Mouse (Mus musculus): ENCODE measurements around the gene Ubald2. TPM values are rescaled to one million over a fixed set of nuclear protein-coding genes. Genes with fewer than 3 reads are reported as not detected.
A peak's percentile ranks its signal among the peaks of the same experiment; 100 is the strongest.

Ubald2 gene
- polyA plus RNA-seq, 1 experiment from 2014 or later = 59.6 TPM

DNA sequence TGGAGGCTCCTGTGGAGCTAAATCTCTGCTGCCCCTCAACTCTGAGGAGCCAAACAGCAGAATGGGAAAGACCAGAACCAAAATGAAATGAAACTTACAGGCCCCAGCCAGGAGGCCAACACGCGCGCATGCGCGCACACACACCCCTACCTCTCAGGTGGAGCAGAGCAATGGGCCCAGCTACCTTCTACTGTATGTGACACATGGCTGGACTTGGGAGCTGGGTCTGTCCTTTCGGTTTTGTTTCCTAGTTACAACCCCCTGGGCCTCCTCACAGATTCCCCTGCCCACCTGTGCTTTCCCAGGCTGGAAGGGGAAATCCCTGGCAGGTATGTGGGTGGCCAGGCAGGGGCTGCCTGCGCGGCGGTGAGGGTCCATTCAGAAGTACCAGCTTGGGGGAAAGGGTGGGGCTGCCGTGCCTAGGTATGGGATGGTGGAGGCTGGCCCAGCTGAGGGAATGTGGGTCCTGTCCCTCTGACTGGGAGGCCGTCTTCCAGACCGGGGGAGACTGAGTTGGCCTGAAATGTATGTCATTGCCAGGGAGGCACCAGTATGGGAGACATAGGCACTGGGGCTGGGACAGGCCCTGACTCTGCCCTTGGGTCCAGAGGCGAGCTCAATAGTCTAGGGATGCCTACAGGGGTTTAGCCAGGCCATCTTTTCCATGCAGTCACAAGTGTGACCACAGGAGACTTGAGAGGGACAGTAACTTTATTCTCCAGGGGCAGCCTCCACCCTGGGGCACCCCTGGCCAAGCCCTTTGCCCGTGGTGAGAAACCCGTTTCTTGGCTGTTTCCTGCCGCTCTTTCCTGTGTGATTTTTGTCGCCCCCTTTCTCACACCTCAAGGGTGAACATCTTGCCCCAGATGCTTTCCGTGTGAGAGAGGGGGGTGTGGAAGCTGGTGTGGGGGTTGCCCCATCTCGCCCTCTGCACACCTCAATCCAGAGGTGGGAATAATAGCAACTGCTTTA, 5.7 kb downstream of the Ubald2 start:
- H3K4me3 ChIP-seq (replicated peaks) = no peak overlapping the region
- H3K9ac ChIP-seq = no peak overlapping the region
- WGBS = 90% methylated on average over 19 of the region's 19 CpGs
- H3K4me1 ChIP-seq = peaks cover 33% of the 10 kb centered on the region
- no peaks in the 10 kb centered on the region; the same call in 1 of the 2 replicates for H3K27me3 ChIP-seq
- H3K9me3 ChIP-seq = no peaks in the 10 kb centered on the region
- H3K36me3 ChIP-seq (replicated peaks) = peaks cover 36% of the 10 kb centered on the region
- no peak overlapping the region for H3K4me2 ChIP-seq
- ATAC-seq (ENCODE audit: low FRiP score) = no peak
- H3K27ac ChIP-seq = no peak overlapping the region

GRCm38 (mm10) chr11:116440408-116441068, 6.6 kb downstream of the Ubald2 start:
- H3K36me3 ChIP-seq (replicated peaks) = peaks cover 36% of the 10 kb centered on the region
- peaks cover 28% of the 10 kb centered on the region for H3K4me1 ChIP-seq
- H3K27ac ChIP-seq = peak overlapping the region; percentile 13; the same call in 1 of the 2 replicates
- H3K9me3 ChIP-seq = no peaks in the 10 kb centered on the region
- no peak overlapping the region for H3K9ac ChIP-seq
- 87% methylated on average over 7 of the region's 7 CpGs for WGBS
- H3K4me3 ChIP-seq (replicated peaks) = no peak overlapping the region
- H3K4me2 ChIP-seq = no peak overlapping the region
- H3K27me3 ChIP-seq = no peaks in the 10 kb centered on the region; the same call in 1 of the 2 replicates
- no peak for ATAC-seq (ENCODE audit: low FRiP score)

DNA sequence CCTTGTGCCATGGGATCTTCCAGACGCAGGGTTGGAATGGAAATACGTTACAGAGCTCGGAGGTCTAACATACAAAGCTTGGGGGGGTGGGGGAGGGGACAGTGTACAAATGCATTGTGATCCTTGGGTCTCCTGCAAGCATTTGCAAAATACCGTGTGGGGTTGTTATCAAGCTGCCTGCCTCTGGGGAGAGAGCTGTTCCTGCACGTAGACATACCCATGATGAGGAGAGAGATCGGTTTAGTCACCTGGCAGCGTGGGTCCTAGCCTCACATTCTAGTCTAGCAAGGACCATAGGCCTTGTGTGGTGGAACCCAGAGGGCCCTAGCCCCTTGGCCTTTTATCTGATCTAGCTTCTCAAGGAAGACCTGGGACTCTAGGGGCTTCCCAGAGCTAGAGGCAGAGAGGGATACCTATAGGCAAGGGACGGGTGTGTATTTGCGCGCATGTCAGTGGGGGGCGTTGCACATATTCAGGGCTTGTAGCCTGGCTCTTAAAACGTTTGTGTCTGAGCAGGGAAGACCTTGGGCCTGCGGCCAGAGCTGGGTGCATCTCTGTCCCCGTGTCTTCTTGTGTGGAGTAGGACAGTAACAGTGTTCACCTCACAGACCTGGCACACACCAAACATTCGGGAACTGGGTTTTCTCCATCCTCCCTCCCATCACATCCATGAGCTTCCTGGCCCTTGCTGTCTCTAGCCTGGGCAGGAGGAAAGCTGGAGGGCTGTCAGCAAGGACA, 8.4 kb downstream of the Ubald2 start:
- 79% methylated on average over 15 of the region's 15 CpGs for WGBS
- Histone ChIP-seq H3K9ac (no peak overlapping the region), H3K27ac (no peak overlapping the region), H3K4me1 (peaks cover 15% of the 10 kb centered on the region), H3K4me3 (replicated peaks) (no peak overlapping the region), H3K9me3 (no peaks in the 10 kb centered on the region), H3K4me2 (no peak overlapping the region), H3K27me3 (peaks cover 12% of the 10 kb centered on the region), H3K36me3 (replicated peaks) (peaks cover 20% of the 10 kb centered on the region)
- no peak for ATAC-seq (ENCODE audit: low FRiP score)

DNA sequence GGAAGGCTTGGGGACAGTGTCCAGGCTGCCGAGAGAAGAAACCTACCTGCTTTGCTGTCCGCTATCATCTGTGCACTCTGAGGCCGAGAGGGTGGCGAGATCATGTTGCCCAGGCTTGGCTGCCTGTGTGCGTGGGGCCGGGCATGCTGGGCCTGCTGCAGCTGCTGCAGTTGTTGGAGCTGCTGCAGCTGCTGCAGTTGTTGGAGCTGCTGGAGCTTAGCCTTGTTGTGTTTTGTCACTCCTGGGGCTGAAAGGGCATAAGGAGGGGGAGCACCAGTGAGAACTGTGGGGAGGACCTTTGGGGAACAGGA, 8.9 kb downstream of the Ubald2 start:
- H3K36me3 ChIP-seq (replicated peaks) = peaks cover 15% of the 10 kb centered on the region
- H3K4me1 ChIP-seq = peaks cover 10% of the 10 kb centered on the region; the same call in 1 of the 2 replicates
- H3K9me3 ChIP-seq = no peaks in the 10 kb centered on the region
- no peak overlapping the region for H3K4me3 ChIP-seq (replicated peaks)
- H3K27ac ChIP-seq = no peak overlapping the region
- 78% methylated on average over 6 of the region's 6 CpGs for WGBS
- no peak overlapping the region for H3K9ac ChIP-seq
- H3K27me3 ChIP-seq = peaks cover 17% of the 10 kb centered on the region
- ATAC-seq (ENCODE audit: low FRiP score) = no peak
- H3K4me2 ChIP-seq = no peak overlapping the region

DNA sequence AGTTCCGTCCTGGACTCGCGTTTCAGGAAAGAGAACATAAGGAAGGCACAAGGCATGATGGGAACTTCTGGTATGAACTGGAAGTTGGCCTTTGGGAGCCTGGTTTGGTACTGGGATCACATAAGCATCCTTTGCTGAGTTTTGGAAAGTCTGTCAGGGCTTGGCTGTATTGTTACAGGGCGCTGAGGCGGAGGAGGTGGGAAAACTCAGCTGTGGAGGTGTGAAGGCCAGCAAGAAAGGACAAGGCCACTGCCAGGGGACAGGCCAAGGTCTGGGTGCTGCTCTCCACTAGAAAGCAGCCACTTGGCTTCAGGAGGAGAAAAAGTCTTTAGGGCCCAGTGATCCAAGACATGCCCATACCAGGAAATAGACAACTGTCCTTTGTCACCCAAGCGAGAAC, 9.4 kb downstream of the Ubald2 start:
- H3K4me1 ChIP-seq = peaks cover 10% of the 10 kb centered on the region; the same call in 1 of the 2 replicates
- peaks cover 14% of the 10 kb centered on the region for H3K36me3 ChIP-seq (replicated peaks)
- peaks cover 22% of the 10 kb centered on the region for H3K27me3 ChIP-seq
- no peak overlapping the region for H3K4me3 ChIP-seq (replicated peaks)
- H3K4me2 ChIP-seq = no peak overlapping the region
- H3K9me3 ChIP-seq = no peaks in the 10 kb centered on the region
- H3K27ac ChIP-seq = no peak overlapping the region
- 83% methylated on average over 6 of the region's 6 CpGs for WGBS
- ATAC-seq (ENCODE audit: low FRiP score) = no peak
- H3K9ac ChIP-seq = no peak overlapping the region

DNA sequence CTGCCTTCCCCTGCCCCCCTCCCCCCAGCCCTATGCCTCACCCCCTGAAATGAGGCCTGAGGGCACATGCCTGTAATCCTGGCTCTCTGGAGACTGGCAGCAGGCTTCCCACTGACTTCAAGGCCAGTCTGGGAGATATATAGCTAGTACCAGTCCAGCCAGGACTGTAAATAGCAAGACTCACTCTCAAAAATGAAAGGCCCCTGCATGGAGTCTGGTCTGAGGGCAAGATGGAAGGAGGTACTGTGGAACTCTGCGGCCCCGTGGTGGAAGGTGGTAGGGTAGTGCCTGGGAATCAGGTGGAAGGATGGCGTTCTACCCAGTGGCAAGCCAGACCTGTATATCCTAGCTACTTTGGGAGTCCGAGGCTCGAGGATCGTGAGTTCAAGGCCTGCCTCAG, 10.0 kb downstream of the Ubald2 start:
- no peak for ATAC-seq (ENCODE audit: low FRiP score)
- Histone ChIP-seq H3K36me3 (replicated peaks) (peaks cover 12% of the 10 kb centered on the region), H3K9ac (no peak overlapping the region), H3K4me1 (peaks cover 10% of the 10 kb centered on the region; the same call in 1 of the 2 replicates), H3K4me3 (replicated peaks) (no peak overlapping the region), H3K27ac (no peak overlapping the region), H3K4me2 (no peak overlapping the region), H3K9me3 (no peaks in the 10 kb centered on the region), H3K27me3 (peaks cover 22% of the 10 kb centered on the region)
- 85% methylated on average over 6 of the region's 6 CpGs for WGBS

DNA sequence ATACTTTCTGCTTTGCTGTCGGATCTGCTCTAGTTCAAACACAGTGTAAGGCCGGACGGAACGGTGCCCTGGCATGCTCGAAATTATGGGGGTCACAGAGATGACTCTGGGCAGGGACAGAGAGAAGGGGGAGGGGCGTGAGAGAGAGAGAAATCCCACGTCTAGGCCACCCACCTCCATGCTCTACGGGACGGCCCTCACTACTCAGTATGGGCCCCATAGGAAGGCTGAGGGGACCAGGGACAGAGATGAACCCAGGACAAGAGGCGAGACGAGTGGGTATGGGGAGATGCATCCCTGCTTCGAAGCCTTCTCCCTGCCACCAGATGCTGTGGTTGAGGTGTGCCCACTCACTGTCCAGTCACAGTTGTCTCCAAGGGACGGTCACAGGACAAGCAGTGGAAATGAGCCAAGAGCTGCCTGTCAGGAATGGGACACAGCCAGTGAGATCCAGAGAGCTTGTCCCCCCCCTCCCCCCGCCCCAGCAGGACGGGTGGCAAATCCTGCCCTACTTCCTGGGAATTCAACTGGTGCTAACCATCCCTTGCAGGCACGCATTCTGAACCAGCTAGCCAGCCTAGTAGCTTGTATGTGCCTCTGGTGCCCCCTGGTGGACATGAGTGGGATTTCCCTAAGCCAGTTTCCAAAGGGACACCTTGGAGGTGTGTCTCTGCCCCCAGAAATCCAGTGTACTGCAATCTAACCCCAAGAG, 11.9 kb downstream of the Ubald2 start:
- peak; percentile 68 for ATAC-seq (ENCODE audit: low FRiP score)
- Histone ChIP-seq H3K27ac (no peak overlapping the region), H3K36me3 (replicated peaks) (no peaks in the 10 kb centered on the region), H3K4me1 (peaks cover 7% of the 10 kb centered on the region; the same call in 1 of the 2 replicates), H3K4me3 (replicated peaks) (no peak overlapping the region), H3K27me3 (peaks cover 22% of the 10 kb centered on the region), H3K9ac (no peak overlapping the region), H3K4me2 (no peak overlapping the region), H3K9me3 (0 out of 2 replicates have a peak, but pooled peaks cover 5% of the 10 kb centered on the region)
- WGBS = 27% methylated on average over 16 of the region's 16 CpGs

DNA sequence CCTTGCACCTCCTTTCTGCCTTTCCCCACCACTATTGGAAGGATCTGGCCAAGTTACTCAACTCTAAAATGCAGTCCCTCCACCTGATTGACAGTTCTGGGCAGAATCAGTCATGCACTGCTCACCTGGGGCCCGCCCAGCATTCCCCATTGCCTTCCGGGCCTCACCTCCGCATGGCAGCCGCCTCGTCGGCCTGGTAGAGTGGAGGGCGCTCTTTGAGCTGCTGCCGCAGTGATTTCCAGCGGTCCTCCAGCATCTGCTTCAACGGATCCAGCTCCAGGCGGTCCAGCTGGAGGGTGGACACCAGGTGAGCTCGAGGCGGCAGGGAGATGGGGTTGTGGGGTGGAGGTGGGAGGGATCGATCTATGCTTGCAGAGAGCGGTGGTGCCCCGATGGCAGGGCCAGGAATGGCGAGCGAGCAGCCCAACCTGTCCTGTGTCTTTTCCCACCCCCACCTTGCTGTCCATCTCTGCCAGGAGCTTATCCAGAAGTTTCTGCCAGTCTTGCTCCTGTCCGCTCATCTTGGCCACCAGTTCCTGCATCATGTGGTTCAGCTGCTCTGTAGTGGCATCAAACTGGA, 12.5 kb downstream of the Ubald2 start:
- peak; percentile 53 for ATAC-seq (ENCODE audit: low FRiP score)
- no peak overlapping the region for H3K4me2 ChIP-seq
- 16% methylated on average over 19 of the region's 19 CpGs for WGBS

GRCm38 (mm10) chr11:116447822-116448221, 13.9 kb downstream of the Ubald2 start:
- no peak for ATAC-seq (ENCODE audit: low FRiP score)
- Histone ChIP-seq H3K9me3 (0 out of 2 replicates have a peak, but pooled peaks cover 5% of the 10 kb centered on the region), H3K9ac (no peak overlapping the region), H3K4me2 (no peak overlapping the region), H3K4me1 (peaks cover 7% of the 10 kb centered on the region; the same call in 1 of the 2 replicates), H3K4me3 (replicated peaks) (no peak overlapping the region), H3K36me3 (replicated peaks) (no peaks in the 10 kb centered on the region), H3K27ac (no peak overlapping the region), H3K27me3 (peaks cover 22% of the 10 kb centered on the region)
- WGBS = 68% methylated on average over 5 of the region's 5 CpGs

More for the DNA sequence above, 12.5 kb downstream of the Ubald2 start:
- H3K27ac ChIP-seq = no peak overlapping the region
- H3K9me3 ChIP-seq = 0 out of 2 replicates have a peak, but pooled peaks cover 5% of the 10 kb centered on the region
- peaks cover 7% of the 10 kb centered on the region; the same call in 1 of the 2 replicates for H3K4me1 ChIP-seq
- peaks cover 22% of the 10 kb centered on the region for H3K27me3 ChIP-seq
- no peaks in the 10 kb centered on the region for H3K36me3 ChIP-seq (replicated peaks)
- no peak overlapping the region for H3K4me3 ChIP-seq (replicated peaks)
- no peak overlapping the region for H3K9ac ChIP-seq

DNA sequence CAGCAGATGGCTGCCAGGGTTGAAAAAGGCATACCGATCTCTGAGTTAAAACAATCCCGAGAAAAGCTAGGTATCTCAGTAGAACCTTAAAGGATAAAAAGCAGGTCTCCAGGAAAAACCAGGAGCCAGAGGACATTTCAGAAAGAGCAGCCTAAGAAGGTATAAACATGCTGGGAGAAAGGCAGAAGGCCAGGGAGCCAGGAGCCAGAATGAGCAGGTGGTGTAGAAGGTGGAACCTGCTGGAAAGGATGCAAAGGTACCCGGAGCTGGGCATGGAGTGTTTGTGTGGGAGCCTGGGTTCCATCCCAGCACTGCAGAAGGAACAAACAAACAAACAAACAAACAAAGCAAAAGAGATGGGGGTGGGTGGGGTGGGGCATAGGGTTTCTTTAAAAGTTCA, 15.4 kb downstream of the Ubald2 start:
- H3K27ac ChIP-seq = no peak overlapping the region
- no peak overlapping the region for H3K4me3 ChIP-seq (replicated peaks)
- 97% methylated on average over 3 of the region's 3 CpGs for WGBS
- no peak for ATAC-seq (ENCODE audit: low FRiP score)
- H3K4me1 ChIP-seq = peaks cover 7% of the 10 kb centered on the region; the same call in 1 of the 2 replicates
- no peak overlapping the region for H3K9ac ChIP-seq
- no peaks in the 10 kb centered on the region for H3K36me3 ChIP-seq (replicated peaks)
- H3K4me2 ChIP-seq = no peak overlapping the region
- H3K9me3 ChIP-seq = 0 out of 2 replicates have a peak, but pooled peaks cover 5% of the 10 kb centered on the region
- peaks cover 22% of the 10 kb centered on the region for H3K27me3 ChIP-seq

- peaks cover 4% of the 10 kb centered on the region; the same call in 1 of the 2 replicates for H3K27me3 ChIP-seq
- H3K4me3 ChIP-seq (replicated peaks) = no peak overlapping the region
- no peak overlapping the region for H3K9ac ChIP-seq
- 87% methylated on average over 10 of the region's 10 CpGs for WGBS
- H3K9me3 ChIP-seq = 0 out of 2 replicates have a peak, but pooled peaks cover 5% of the 10 kb centered on the region
- H3K4me1 ChIP-seq = no peaks in the 10 kb centered on the region
- ATAC-seq (ENCODE audit: low FRiP score) = no peak
- H3K36me3 ChIP-seq (replicated peaks) = no peaks in the 10 kb centered on the region
- no peak overlapping the region for H3K4me2 ChIP-seq
- H3K27ac ChIP-seq = no peak overlapping the region
Measured at GRCm38 (mm10) chr11:116453889-116454288, 20.0 kb downstream of the Ubald2 start.

All from forebrain, embryonic 12.5 days (tissue).